Mouse (Mus musculus): Measurements from ENCODE around the gene Myl4.
"Not testable (repeated sequence)": the region's sequence is repeated elsewhere in the genome, so short reads cannot be mapped to it uniquely, and the experiment has no call there.

Myl4 gene

DNA sequence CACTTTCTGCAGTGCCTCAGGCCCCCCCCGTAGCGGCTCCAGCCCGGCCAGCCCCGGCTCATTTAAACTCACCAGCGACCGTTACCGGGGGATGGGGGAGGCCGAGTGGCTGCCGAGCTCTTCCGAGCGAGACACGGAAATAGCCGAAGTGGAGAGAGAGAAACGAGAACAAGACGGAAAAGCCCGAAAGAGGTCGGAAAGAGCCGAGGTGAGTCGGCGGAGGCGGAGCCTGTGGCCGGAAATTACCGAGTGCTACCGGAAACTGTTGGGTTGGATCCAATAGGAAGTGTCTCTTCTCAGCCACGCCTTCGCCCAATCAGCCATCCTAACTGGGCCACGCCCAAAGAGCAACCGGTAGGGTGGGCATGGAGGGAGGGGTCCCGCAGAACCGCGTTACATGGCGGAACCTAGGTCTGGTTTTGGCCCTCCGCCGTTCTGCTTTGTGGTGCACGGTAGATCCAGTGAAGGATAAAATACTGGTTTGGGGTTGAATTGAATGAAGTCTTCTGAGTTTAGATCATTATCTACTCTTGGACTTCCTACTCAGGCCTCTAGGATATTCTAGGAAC, at the start of gene Myl4, which contains the start of gene Cdc27:
Myl4 (plus strand) TSS at position 258 of the 569 bp plus-strand sequence.
Cdc27 (minus strand) TSS at position 215 of the 569 bp plus-strand sequence.
- in situ Hi-C loops (cut with MboI, MseI), result no loop called here

DNA sequence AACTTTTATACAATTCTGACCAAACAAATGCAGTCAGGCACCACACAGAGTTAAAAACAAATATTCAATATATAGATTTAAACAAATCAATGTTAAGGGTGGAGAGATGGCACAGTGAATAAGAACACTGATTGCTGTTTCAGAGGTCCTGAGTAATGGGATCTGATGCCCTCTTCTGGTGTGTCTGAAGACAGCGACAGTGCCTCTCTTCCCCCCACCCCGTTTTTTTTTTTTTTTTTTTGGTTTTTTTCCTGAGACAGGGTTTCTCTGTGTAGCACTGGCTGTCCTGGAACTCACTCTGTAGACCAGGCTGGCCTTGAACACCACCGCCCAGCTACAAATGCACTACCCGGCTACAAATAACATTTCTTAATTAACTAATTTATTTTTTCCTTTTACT, 42.0 kb upstream of the Myl4 start:
- in situ Hi-C loops (cut with MboI, MseI), result no loop called here

GRCm38 (mm10) chr11:104510606-104511005, 39.9 kb upstream of the Myl4 start:
- in situ Hi-C loops (cut with MboI, MseI), result no loop called here

DNA sequence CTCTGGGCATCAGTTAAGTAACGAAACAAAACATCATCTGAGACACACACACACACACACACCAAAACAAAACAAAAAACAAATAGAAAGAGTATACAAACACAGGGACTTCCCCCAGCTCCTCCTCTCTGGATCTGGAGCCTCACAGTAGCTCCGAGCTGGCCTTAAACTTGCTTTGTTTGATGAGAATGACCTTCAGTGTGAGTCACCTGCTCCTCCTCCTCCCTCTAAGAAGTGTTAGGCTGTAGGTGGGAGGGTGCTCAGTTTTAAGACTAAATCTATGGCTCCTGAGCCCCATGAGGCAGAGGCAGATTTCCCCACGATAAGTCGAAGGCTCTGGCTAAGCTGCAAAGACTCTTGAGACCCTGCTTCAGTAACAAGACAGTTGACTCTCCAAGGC, 38.0 kb upstream of the Myl4 start:
- in situ Hi-C loops (cut with MboI, MseI), result no loop called here

- in situ Hi-C loops (cut with MboI, MseI), result no loop called here
Measured at GRCm38 (mm10) chr11:104525935-104526334, 24.5 kb upstream of the Myl4 start.

- in situ Hi-C loops (cut with MboI, MseI), result no loop called here
Measured at GRCm38 (mm10) chr11:104536843-104537242, 13.6 kb upstream of the Myl4 start.

GRCm38 (mm10) chr11:104537945-104538555, 12.4 kb upstream of the Myl4 start:
- in situ Hi-C loops (cut with MboI, MseI), result no loop called here

DNA sequence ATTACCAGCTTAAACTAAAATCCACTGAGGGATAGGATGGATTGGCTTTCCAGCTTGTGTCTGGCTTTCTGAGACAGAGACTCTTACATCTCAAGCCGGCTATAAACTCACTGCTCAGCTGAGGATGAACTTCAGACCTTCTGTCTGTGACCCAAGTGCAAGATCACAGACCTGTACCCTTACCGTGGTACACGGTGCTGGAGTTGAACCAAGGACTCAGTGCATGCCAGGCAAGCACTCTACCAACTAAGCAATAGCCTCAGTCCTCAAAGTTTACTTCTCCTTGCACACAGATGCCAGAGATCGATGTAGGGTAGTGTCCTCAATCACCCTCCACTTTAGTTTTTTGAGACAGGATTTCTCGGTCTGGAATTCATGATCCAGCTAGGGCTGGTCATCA, 10.7 kb upstream of the Myl4 start:
- in situ Hi-C loops (cut with MboI, MseI), result no loop called here

GRCm38 (mm10) chr11:104543337-104543736, 7.1 kb upstream of the Myl4 start:
- in situ Hi-C loops (cut with MboI, MseI), result not testable (repeated sequence)

DNA sequence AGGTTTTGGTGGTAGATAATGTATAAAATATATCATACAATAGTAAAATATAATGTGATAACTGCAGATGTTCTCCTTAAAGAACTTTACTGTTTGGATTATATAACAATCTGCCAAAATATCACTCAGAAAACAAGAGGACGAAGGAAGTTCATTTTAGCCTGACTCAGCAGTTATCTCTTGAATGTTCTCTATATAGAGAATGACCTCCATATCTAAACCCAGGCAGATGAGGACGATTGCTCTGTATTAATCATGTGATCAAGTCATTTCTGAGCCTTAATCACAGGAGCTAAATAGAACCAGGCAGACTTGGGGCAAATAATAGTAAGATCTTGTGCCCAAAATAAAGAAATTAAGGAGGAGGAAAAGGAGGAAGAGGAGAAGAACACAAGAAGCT, 6.0 kb upstream of the Myl4 start:
- in situ Hi-C loops (cut with MboI, MseI), result no loop called here

- in situ Hi-C loops (cut with MboI, MseI), result no loop called here
Measured at GRCm38 (mm10) chr11:104547502-104547901, 3.0 kb upstream of the Myl4 start.

DNA sequence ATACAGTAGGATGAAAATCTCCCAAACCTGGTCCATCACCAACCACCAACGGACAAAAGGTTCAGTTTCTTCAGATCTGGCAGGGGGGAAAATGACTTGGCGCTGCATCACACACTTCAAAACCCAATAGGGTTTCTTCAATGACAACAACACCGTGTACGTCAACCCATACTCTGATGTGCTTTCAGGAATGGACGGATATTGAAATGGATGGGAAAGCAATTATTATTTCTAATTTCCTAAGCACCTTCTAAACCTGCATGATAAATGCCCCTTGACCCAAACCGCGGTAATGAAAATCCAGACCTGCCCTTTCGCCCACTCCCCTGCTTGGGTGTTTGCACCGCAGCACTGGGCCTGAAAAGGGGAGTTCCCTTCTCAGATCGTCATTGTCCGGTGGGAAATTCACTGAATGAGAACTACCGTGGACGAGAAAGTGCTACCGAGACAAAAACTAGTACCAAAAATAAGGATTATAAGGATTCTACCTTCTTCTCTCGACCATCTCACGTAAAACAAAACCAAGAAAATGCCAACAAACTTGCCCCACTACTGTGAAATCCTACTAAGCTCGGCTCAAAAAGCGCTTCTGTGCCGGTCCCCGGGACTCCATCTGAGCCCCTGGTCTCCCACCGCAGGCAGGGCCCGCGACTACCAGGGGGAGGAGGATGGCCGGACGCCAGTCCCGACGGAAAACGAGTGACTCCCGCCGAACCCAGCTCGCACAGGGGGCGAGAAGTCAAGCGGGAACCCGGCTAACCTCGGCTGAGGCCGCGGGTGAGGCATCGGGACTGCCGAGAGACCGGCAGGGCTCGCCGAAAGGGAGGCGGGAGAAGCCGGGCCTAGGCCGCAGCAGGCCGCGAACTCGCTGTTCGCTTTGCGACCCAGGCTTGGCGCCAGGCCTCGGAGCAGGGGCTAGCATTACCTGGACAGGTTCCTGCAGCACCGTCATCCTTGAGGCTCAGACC, 741 bp upstream of the Myl4 start:
- in situ Hi-C loops (cut with MboI, MseI), result no loop called here

DNA sequence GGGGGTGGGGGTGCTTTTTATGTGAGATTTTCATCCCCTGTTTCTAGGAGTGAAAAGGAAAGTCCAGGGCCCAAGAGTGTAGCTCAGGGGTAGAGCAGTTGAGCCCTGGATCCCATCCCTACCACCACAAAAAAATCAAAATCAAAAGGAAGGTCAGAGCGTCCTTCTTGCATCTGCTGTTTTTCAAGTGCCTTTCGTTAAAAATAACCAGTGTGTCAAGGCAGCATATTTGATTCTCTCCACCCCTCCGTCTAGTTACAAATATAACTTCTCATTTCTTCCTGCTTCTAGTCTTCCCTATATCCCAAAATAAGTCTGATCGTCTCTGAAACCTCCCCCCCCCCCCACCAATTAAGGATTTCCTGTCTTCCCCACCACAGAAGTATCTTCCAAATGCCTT, 7.6 kb downstream of the Myl4 start:
- in situ Hi-C loops (cut with MboI, MseI), result no loop called here

DNA sequence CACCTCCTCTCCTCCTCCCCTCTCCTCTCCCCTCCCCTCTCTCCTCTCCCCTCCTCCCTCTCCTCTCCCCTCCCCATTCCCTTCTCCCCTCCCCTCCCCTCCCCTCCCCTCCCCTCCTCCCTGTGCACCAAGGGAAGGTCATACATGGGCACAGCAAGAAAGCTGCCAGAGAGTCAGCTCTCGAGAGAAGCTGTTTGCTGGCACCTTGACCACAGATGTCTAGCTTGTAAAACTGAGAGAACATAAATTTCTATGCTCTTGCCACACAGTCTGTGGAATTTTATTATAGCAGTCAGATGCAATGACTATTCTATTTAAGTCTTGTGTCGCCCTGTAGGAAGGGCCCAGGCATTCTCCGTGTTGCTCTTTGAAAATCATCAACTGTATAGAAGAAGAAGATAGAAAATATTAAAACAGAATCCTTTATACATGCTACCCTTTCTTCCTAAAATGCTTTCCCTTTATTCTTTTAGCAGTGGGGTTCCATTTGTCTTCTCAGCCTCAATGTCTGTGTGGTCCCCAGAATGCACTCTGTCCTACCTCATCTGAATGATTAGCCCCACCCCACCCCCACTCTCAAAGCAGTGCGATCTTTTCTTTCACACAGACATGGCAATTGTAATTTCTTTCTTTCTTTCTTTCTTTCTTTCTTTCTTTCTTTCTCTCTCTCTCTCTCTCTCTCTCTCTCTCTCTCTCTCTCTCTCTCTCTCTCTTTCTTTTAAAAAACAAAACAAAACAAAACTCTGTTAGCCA, 8.4 kb downstream of the Myl4 start:
- in situ Hi-C loops (cut with MboI, MseI), result no loop called here

- in situ Hi-C loops (cut with MboI, MseI), result no loop called here
Measured at GRCm38 (mm10) chr11:104560971-104561370, 10.5 kb downstream of the Myl4 start.

GRCm38 (mm10) chr11:104563496-104563895, 13.0 kb downstream of the Myl4 start:
- in situ Hi-C loops (cut with MboI, MseI), result no loop called here

DNA sequence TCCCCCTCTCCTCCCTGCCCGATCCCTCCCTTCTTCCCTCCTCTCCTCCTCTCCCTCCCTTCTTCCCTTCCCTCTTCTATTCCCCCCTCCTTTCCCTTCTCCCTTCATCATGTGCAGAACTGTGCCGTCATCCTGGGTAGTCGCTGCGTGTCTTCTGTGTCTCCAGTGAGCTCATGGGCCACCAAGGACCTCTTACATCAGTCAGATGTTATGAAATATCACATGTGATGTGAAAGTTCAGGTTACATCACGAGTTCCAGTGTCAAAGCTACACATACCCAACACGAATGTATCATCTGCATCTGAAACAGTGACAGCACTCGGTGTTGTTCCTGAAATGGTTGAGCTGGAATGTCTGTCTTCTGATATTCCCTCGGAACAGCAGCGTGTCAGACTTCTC, 14.7 kb downstream of the Myl4 start:
- in situ Hi-C loops (cut with MboI, MseI), result no loop called here

DNA sequence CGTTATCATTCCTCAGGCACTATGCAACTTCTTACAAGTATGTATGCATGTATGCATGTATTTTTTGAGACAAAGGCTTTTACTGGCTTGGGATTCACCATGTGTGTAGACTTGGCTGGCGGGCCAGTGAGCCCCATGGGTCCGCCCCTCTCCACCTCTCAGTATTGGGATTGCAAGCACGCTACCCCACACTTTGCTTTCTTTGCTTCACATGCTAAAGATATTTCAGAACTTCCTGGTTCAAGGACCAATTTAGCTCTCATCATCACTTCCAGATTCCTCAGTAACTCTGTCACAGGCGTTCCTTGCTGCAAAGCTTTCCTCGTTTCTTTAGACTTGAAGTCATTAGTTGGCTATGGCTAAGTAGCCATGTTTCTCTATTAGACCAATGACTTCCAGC, 15.6 kb downstream of the Myl4 start:
- in situ Hi-C loops (cut with MboI, MseI), result no loop called here

GRCm38 (mm10) chr11:104566796-104567195, 16.3 kb downstream of the Myl4 start:
- in situ Hi-C loops (cut with MboI, MseI), result no loop called here

- in situ Hi-C loops (cut with MboI, MseI), result no loop called here
Measured at GRCm38 (mm10) chr11:104567736-104568135, 17.3 kb downstream of the Myl4 start.

- in situ Hi-C loops (cut with MboI, MseI), result no loop called here
Measured at GRCm38 (mm10) chr11:104568326-104568725, 17.9 kb downstream of the Myl4 start.

GRCm38 (mm10) chr11:104570515-104570914, 20.1 kb downstream of the Myl4 start:
- in situ Hi-C loops (cut with MboI, MseI), result not testable (repeated sequence)
